Mouse (Mus musculus) ES-E14 (cell line): ENCODE data around the gene Pccb. TPM values are rescaled to one million over a fixed set of nuclear protein-coding genes. Genes with fewer than 3 reads are reported as not detected.

Experiments
- DNase-seq: peaks from one replicate; pipeline ENCODE4 v3.0.0-alpha.2; 2013; ENCODE audit warnings: low read depth, low spot score
- H3K27ac ChIP-seq: 2 replicates; pipeline ENCODE4 v1.5.1; 2012; ENCODE audit warnings: low read depth, mild to moderate bottlenecking, low read length, moderate library complexity, mixed read lengths; ENCODE audit not compliant: poor library complexity, insufficient read depth, severe bottlenecking
- H3K36me3 ChIP-seq: 2 replicates; pipeline ENCODE4 v1.6.1; 2012; ENCODE audit warnings: mild to moderate bottlenecking, low read length, moderate library complexity, mixed read lengths; ENCODE audit not compliant: control insufficient read depth, poor library complexity, insufficient read depth, severe bottlenecking
- H3K4me1 ChIP-seq, 2 experiments: fragments of 150-350 bp in 1 of 2; sonication (generic) in 1 of 2; 2 replicates each; pipeline ENCODE4 v1.6.1; 2012; ENCODE audit warnings: low read length in 2 of 2, mild to moderate bottlenecking in 1 of 2, mixed read lengths in 1 of 2; ENCODE audit not compliant: control insufficient read depth in 2 of 2, insufficient read depth in 2 of 2, poor library complexity in 1 of 2
- H3K4me3 ChIP-seq, 2 experiments: fragments of 150-350 bp in 1 of 2; sonication (generic) in 1 of 2; 2 replicates each; pipeline ENCODE4 v1.5.1; 2012; ENCODE audit warnings: low read length in 2 of 2, low read depth in 1 of 2, mild to moderate bottlenecking in 1 of 2, mixed read lengths in 1 of 2; ENCODE audit not compliant: insufficient read depth in 1 of 2, poor library complexity in 1 of 2, severe bottlenecking in 1 of 2
- H3K9ac ChIP-seq: 2 replicates; pipeline ENCODE4 v1.6.1; 2012; ENCODE audit warnings: low read depth, mild to moderate bottlenecking, low read length, mixed read lengths; ENCODE audit not compliant: poor library complexity, insufficient read depth, severe bottlenecking
- H3K9me3 ChIP-seq: fragments of 150-350 bp; sonication (generic); 2 replicates; pipeline ENCODE4 v1.6.1; 2012; ENCODE audit warnings: low read depth, mild to moderate bottlenecking, low read length; ENCODE audit not compliant: control insufficient read depth, insufficient read depth
- CHD2 ChIP-seq: IDR thresholded peaks from 2 replicates; pipeline ENCODE4 v1.6.1; 2014; ENCODE audit warnings: mild to moderate bottlenecking, low read depth, low read length, inconsistent platforms
- HCFC1 ChIP-seq: IDR thresholded peaks from 2 replicates; pipeline ENCODE4 v1.6.1; 2012; ENCODE audit warnings: low read length, inconsistent platforms, borderline replicate concordance; ENCODE audit not compliant: insufficient read depth
- MAFK ChIP-seq: IDR thresholded peaks from 2 replicates; pipeline ENCODE4 v1.6.1; 2014; ENCODE audit warnings: mild to moderate bottlenecking, low read depth, low read length, inconsistent platforms; ENCODE audit not compliant: insufficient read depth
- ZC3H11A ChIP-seq: IDR thresholded peaks from 2 replicates; pipeline ENCODE4 v1.6.1; 2012; ENCODE audit warnings: low read depth, mild to moderate bottlenecking, inconsistent platforms, low read length, borderline replicate concordance
- ZNF384 ChIP-seq: IDR thresholded peaks from 2 replicates; pipeline ENCODE4 v1.6.1; 2012; ENCODE audit warnings: low read depth, low read length, inconsistent platforms
- in situ Hi-C, 2 experiments: fragments of 600-800 bp; cut with MboI; formaldehyde crosslinking; loops; one replicate each; pipeline ENCODE4 v1.15.1; 2025; ENCODE audit warnings: low sequenced_read_pairs in 2 of 2, inconsistent platforms in 1 of 2; ENCODE audit not compliant: unreplicated experiment in 2 of 2
- total RNA-seq: library from RNA; depleted of rRNA; stranded (reverse); fragments of 300-350 nt; gene quantifications from 2 replicates; pipeline ENCODE4 v1.2.3, GENCODE M21; 2012

The Pccb gene
- total RNA-seq, 1 experiment = 24.8 TPM

GRCm38 (mm10) chr9:101069781-101070180 is 35.1 kb upstream of the Pccb start:
- Histone ChIP-seq H3K27ac (no peak overlapping the region), H3K4me3 (no peak overlapping the region), H3K4me1 (peaks cover 0 to 3% of the 10 kb centered on the region in 2 experiments; a peak in 1 of 4 replicates), H3K9ac (no peak overlapping the region), H3K9me3 (no peaks in the 10 kb centered on the region), H3K36me3 (no peaks in the 10 kb centered on the region)
- TF ChIP-seq HCFC1 (no peak), CHD2 (no peak), MAFK (no peak), ZNF384 (peak; percentile 6; the same call in 1 of the 2 replicates), ZC3H11A (no peak)
- no peak for DNase-seq
- in situ Hi-C loops = no loop called here

GRCm38 (mm10) chr9:101065076-101065602 is 30.4 kb upstream of the Pccb start:
- Histone ChIP-seq H3K36me3 (no peaks in the 10 kb centered on the region), H3K9ac (no peak overlapping the region), H3K4me3 (no peak overlapping the region), H3K4me1 (peaks cover 5 to 9% of the 10 kb centered on the region in 2 experiments; a peak in 3 of 4 replicates), H3K27ac (no peak overlapping the region), H3K9me3 (no peaks in the 10 kb centered on the region)
- DNase-seq = no peak
- in situ Hi-C loops = no loop called here
- no peak for TF ChIP-seq ZNF384
- TF ChIP-seq MAFK = no peak
- TF ChIP-seq HCFC1 = no peak
- no peak for TF ChIP-seq ZC3H11A
- TF ChIP-seq CHD2 = no peak

GRCm38 (mm10) chr9:101062253-101062780 is 27.6 kb upstream of the Pccb start:
- in situ Hi-C loops = no loop called here
- Histone ChIP-seq H3K4me3 (no peak overlapping the region), H3K27ac (peak overlapping the region; percentile 8; the same call in 1 of the 2 replicates), H3K9ac (no peak overlapping the region; the same call in 1 of the 2 replicates), H3K4me1 (peaks cover 5 to 12% of the 10 kb centered on the region in 2 experiments; a peak in 3 of 4 replicates), H3K36me3 (no peaks in the 10 kb centered on the region), H3K9me3 (no peaks in the 10 kb centered on the region)
- no peak for DNase-seq
- no peak for TF ChIP-seq HCFC1
- no peak for TF ChIP-seq MAFK

GRCm38 (mm10) chr9:101061035-101061434 is 26.3 kb upstream of the Pccb start:
- H3K9ac ChIP-seq = peak overlapping the region; percentile 1; the same call in 1 of the 2 replicates
- no peak overlapping the region for H3K4me3 ChIP-seq
- H3K9me3 ChIP-seq = no peaks in the 10 kb centered on the region
- DNase-seq = no peak
- no peak overlapping the region; the same call in 1 of the 2 replicates for H3K27ac ChIP-seq
- peaks cover 5 to 12% of the 10 kb centered on the region in 2 experiments; a peak in 3 of 4 replicates for H3K4me1 ChIP-seq
- no peak for TF ChIP-seq MAFK
- TF ChIP-seq CHD2 = no peak
- no peak for TF ChIP-seq ZC3H11A
- TF ChIP-seq ZNF384 = no peak
- no peaks in the 10 kb centered on the region for H3K36me3 ChIP-seq
- in situ Hi-C loops = no loop called here

GRCm38 (mm10) chr9:101057156-101057555 is 22.5 kb upstream of the Pccb start:
- H3K36me3 ChIP-seq = no peaks in the 10 kb centered on the region
- TF ChIP-seq CHD2 = no peak
- no peak for DNase-seq
- no peak overlapping the region for H3K27ac ChIP-seq
- no peaks in the 10 kb centered on the region for H3K9me3 ChIP-seq
- H3K4me1 ChIP-seq = peaks cover 2 to 8% of the 10 kb centered on the region in 2 experiments; a peak in 3 of 4 replicates
- H3K4me3 ChIP-seq = no peak overlapping the region
- in situ Hi-C loops = no loop called here
- no peak overlapping the region for H3K9ac ChIP-seq
